Comparison of ENCODE assay signal across 9 mouse cellular contexts in genomic region chr2:110181666-110182065, GRCm38 (mm10).
"Had no signal": no experiment of that assay in that cellular context is flagged by ENCODE, and none has a peak within 500 bp of the region (broad histone marks: within the 10 kb centered on the region; RNA-seq: fewer than 3 reads in every experiment).

No protein-coding gene starts in this region.

- H3K27ac ChIP-seq: left cerebral cortex, adult 2 months; limb, embryonic 10.5 days; liver, embryonic 15.5 days; midbrain, embryonic 13.5 days had no signal

- H3K4me1 ChIP-seq: liver, embryonic 15.5 days had no signal

- DNase-seq: lung, adult 2 months; right cerebral cortex, postnatal 14 days; thymus, postnatal 4 days had no signal

- H3K36me3 ChIP-seq: limb, embryonic 10.5 days; liver, embryonic 15.5 days; midbrain, embryonic 13.5 days had no signal

- H3K4me2 ChIP-seq: liver, embryonic 11.5 days; liver, embryonic 15.5 days; midbrain, embryonic 13.5 days had no signal

- H3K4me3 ChIP-seq: left cerebral cortex, adult 2 months; limb, embryonic 10.5 days; liver, embryonic 15.5 days; midbrain, embryonic 13.5 days had no signal

- H3K9me3 ChIP-seq: limb, embryonic 10.5 days; liver, embryonic 15.5 days; midbrain, embryonic 13.5 days had no signal

- H3K27me3 ChIP-seq: liver, embryonic 15.5 days; midbrain, embryonic 13.5 days had no signal

- H3K9ac ChIP-seq: liver, embryonic 15.5 days; midbrain, embryonic 13.5 days had no signal

- ATAC-seq: lung, postnatal 0 days; midbrain, embryonic 13.5 days had no signal
